Mouse (Mus musculus): ENCODE data around the gene Slc10a7. TPM values are rescaled to one million over a fixed set of nuclear protein-coding genes. Genes with fewer than 3 reads are reported as not detected.
"Not testable (repeated sequence)": the region's sequence is repeated elsewhere in the genome, so short reads cannot be mapped to it uniquely, and the experiment has no call there.

Slc10a7 gene
- total RNA-seq, 2 experiments from 2014 or later = 4.3 to 6.1 TPM

DNA sequence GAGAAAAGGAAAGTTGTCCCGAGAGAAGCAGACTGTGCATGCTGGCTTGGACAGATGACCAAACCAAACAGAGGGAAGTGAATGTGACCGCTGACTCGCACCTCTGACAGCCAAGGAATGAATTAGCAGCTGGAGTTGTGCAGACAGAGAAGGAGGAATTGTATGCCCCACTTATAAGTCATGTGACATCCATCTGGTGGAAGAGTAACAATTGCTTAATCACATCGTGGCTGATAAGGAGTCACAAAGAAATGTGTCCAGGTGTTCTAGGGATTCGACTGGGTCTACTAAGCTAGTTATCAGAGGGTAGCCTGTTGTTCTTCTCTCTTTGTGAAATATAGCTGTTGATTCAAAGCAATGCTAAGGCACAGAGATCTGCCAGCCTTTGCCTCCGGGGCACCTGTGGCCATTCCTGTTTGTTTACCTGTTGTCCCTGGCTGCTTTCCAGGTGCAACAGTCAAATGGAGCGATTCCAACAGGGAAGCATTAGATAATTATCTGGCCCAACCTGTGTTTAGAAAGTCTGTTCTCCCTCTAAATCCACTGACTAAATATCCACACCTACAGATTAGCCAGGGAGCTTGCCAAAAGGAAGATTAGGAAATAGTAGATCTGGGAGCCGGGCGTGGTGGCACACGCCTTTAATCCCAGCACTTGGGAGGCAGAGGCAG, 147.7 kb downstream of the Slc10a7 start:
- no peak for ATAC-seq (replicated peaks; ENCODE audit: low FRiP score, poor library complexity, severe bottlenecking)

DNA sequence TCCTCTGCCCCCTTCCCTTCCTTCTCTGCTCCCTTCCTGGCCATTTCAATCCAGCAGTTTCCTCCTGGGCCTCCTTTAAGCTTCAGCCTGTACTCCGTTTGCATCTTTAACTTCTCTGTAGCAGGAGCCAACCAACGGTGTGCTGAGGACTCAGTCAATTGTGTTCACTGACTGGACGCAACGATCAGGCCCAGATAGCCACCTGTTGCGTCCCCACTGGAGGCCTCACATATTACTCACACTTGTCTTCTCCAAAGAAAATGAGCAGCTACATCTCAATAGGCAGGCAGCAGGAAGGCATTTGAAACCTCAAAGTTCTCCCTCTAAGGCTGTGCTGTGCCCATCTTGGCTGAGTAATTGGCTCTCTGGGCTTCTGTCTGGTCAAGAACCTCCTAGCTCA, 149.0 kb downstream of the Slc10a7 start:
- no peak for ATAC-seq (replicated peaks; ENCODE audit: low FRiP score, poor library complexity, severe bottlenecking)

DNA sequence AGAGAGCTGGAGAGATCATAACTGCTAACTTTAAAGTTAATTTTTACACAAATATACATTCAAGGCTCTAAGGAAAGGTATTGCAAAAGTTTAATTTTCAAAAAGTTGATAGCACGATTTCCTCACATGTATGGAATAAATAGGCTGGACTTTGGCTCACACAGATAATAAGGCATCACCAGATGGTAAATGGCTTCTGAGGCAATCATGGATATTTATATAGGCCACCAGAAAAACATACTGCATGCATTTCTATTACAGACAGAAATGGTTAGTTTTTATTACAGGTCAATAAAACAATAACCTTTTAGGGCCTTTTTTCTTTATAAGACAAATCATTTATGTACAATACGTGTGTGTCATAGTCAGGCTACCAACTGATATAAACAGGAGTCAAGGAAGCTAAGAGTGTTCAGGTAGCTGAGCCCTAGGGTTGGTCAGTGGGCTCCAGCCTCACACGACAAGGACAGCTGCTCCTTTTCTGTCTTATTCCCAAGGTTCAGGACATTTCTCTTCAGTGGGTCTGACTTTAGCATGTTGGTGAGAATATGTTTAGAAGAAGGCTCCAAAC, 150.6 kb downstream of the Slc10a7 start:
- no peak for ATAC-seq (replicated peaks; ENCODE audit: low FRiP score, poor library complexity, severe bottlenecking)

DNA sequence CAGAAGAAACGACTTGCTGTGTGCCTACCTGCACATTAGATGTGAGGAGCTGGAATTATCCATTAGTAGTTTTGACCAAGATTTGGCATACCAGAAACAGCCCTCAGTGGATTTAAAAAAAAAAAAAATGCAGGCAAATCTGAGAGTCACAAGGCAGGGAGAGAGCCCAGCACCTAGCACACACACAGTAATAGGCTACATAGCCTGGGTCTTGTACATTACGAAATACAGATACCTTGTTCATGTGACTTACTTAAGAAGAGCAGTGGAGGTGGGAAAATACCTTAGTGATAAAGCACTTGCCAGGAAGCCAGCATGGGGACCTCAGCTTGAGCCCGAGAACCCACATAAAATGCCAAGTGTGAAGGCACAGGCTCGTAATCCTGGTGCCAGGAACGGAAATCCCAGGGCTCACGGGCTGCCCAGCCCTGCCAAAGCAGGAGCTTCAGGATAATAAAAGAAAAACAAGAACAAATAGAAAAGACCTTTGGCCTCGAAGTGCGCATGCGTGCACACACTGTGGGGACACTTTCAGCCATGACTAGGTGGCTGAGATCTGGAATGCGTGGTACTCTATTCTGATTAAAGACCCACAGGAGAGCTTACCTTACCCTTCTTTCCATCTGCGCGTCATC, 155.3 kb downstream of the Slc10a7 start:
- no peak for ATAC-seq (replicated peaks; ENCODE audit: low FRiP score, poor library complexity, severe bottlenecking)

DNA sequence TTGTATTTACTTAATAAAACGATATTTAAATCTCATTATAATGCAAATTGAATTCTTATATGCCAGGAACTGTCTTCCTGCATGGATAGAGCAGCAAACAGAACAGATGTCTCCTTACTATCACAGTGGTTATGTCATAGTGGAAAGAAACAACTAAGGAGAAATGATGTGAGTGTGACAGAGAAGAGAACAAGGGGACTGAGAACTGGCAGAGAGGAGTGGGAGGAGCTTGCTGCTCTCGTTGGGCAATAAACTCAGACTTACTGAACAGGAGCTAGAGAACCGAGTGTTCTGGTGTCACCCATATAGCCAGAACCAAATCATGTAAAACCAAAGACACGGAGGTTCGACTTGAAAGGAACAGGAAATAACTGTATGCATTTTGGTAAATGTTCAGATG, 158.3 kb downstream of the Slc10a7 start:
- no peak for ATAC-seq (replicated peaks; ENCODE audit: low FRiP score, poor library complexity, severe bottlenecking)

DNA sequence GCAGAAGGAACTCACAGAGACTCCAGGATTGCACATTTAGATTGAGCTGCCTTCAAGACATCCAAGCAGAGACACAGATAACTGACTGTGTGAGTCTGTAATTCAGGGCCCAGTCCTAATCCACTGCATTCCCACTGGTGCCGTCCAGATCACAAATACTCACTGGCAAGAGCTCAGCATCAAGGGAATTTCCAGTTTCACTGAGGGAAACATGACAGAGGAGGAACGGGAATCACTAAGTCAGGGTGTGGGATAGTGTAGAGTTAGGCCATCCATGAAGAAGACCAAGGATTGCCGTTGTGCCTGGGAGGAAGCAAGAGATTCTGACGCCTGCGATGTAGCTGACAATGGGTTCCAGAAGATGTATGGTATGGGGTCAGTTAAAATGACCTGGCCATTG, 159.1 kb downstream of the Slc10a7 start:
- ATAC-seq (replicated peaks; ENCODE audit: low FRiP score, poor library complexity, severe bottlenecking) = no peak

DNA sequence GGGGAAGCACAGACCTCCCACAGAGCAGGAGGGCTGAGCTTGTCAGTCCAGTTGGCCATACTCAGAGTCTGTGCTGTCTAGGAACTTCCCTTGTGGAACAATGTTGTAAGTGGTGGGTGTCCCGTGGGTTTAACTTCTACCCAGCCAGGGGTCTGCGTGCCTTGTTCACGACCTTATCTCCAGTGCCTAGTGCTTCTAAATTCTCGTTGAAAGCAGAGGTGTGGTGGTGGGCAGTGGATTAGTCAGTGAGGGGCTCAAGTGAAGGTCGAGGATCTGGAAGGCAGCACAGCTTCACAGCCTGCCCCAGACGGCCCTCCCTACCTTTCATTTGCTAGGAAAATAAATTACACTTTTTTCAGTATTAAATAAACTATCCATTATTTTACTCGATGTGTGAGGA, 161.1 kb downstream of the Slc10a7 start:
- no peak for ATAC-seq (replicated peaks; ENCODE audit: low FRiP score, poor library complexity, severe bottlenecking)

DNA sequence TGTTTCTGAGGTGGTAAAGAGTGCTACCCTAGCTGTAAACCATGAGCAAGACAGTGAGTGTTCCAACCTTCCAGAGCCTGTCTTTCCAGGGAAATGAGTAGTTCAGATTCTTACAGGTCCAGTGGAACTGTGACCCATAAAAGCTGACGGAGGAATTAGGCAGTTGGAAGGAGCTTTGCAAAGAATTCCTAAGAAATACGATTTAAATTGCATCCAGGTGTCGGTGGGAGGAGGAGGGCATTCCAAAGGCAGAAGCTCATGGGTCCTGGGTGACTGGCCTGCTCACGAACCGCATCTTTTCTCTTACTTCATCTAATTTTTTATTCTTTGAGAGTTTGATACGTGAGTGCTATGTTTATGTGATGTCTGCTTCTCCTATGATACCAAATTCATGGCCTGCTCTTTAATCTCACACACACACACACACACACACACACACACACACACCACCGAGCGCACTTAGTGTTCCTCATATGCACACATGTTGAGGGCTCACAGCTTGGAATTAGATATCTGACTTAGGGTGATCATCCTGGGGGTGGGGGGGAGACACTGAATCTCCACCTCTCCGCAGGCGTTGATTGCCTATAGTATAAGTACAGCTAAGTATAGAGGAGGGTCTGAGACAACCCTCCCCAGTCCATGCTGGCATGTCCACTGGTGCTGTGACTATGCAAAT, 169.5 kb downstream of the Slc10a7 start:
- no peak for ATAC-seq (replicated peaks; ENCODE audit: low FRiP score, poor library complexity, severe bottlenecking)

DNA sequence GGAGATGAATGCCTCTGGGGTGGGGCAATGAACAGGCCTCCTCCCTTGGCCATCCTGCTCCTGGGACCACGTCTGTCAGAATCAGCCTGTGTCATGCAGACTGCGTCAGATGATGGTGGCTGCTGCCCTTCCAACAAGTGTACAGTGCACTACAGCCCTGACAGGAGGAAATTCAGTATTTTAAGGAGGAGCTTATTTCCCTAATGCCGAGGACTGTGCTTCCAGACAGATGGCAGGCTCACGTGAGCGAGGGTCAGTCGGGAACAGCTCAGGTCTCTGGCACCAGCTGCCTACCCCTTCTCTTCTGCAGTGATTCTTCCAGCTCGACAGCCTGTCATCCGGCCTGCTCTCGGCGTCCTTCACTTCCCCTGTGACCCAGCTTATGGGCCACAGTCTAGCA, 181.6 kb downstream of the Slc10a7 start:
- no peak for ATAC-seq (replicated peaks; ENCODE audit: low FRiP score, poor library complexity, severe bottlenecking)

DNA sequence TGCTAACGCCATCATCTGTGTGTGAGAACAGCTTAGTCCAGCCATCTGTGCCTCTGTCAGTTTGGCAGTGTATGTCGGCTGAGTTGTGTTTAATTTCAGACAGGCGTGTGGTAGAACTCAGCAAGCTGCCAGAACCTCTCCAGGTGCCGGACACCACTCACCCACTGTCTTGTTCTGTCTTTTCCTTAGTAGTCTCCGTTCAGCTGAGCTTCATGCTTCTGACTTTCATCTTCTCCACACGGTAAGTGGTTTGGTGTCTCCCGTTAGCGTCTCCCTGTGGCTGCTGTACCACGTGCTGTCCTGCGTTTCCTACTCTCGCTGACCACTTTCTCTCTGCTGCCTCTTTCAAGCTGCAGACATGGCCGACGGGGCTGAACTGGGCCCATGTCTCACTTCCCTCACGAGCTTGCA, 189.2 kb downstream of the Slc10a7 start:
- no peak for ATAC-seq (replicated peaks; ENCODE audit: low FRiP score, poor library complexity, severe bottlenecking)

DNA sequence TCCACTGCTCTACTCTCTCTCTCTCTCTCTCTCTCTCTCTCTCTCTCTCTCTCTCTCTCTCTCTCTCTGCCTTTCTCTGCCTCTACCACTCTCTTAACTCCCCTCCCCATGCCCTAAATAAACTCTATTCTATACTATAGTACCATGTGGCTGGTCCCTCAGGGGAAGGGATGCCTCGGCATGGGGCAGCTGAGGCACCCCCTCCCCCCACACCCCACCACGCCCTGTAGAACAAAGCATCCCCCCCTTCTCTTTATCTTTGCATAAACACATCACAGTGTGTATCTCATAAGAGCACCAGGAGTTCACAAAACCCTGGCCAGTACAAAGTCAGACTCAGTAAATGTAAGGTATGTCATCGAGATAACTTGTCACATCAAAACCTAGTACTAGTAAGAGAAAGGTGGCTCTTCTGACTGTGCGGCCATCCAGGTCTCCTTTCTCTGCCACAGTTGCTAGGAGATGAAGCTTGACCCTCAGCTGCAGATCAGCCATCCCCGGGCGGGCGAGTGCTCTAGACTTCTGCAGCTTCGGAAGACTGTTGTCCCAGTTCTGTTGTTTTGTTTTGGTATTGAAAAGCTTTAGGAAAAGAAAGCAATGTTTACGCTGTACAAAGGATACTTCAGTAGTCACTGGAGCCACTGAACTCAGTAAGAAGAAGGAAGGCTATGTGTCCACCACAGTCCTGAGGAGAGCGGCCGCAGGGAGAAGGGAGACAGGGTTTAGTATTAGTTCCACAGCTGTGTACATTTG, 194.1 kb downstream of the Slc10a7 start:
- no peak for ATAC-seq (replicated peaks; ENCODE audit: low FRiP score, poor library complexity, severe bottlenecking)

DNA sequence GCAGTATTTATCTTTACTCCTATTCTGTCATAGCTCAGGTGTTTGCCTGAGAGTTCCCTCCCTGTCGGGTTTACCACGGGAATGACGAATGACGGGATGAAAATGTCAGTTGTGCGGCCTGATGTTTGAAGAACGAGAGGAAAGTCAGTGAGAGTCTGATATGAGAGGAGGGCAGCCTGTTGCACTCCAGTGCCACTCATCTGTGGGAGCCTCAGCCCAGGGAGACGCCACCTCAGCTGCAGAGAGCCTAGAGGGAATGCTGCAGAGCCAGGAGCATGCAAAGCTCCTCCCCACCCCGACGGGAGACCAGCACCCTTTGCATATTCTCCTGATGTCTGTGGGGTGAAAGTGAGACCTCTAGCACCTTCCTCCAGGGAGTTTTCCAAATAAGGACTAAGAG, 196.8 kb downstream of the Slc10a7 start:
- no peak for ATAC-seq (replicated peaks; ENCODE audit: low FRiP score, poor library complexity, severe bottlenecking)

DNA sequence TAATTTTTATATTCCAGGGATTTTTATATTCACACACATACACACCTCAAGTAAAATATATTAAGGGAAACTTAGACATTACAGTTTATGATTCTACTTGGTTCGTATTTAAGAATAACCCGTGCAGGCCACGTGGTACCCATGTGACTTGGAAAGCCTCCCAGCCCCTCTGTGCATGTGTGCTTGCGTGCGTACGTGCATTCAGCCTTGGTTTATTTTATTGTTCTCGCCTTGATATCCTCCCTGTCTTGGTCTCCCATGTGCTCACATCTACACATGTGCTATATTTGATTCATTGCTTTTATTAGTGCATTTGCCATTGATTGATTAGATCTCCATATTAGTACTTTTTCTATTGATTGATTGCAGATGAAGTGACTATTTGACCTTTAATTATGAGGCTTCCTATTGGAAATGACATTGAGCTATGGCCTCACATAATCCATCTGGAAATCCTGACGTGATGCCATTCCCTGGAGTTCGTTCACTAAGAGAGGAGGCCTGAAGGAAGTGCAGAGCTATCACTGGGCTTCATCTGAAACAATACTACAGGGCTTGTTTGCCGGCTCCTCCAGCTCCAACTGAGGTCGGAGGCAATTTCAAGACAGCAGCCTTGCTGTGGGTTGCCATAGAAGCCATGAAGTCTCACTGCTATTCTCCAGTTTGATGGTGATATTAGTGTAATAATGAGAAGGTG, 200.9 kb downstream of the Slc10a7 start:
- no peak for ATAC-seq (replicated peaks; ENCODE audit: low FRiP score, poor library complexity, severe bottlenecking)

DNA sequence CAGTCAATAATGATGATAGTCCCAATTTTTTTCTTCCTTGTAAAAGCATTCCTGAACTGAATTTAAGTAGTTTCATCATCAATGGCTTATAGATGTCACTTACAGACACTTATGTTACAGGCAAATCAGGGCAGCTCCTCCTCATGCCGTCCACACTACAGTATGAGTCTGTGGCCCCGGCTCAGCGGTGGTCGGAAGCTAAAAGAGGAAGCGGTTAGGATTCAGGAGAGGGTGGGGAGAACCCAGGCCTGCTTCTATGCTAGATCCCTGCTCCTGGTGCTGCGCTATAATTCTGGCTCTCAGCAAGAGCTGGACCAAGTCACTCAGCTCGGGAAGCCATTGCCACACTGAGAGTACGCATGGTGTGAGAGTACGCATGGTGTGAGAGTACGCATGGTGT, 201.8 kb downstream of the Slc10a7 start:
- no peak for ATAC-seq (replicated peaks; ENCODE audit: low FRiP score, poor library complexity, severe bottlenecking)

DNA sequence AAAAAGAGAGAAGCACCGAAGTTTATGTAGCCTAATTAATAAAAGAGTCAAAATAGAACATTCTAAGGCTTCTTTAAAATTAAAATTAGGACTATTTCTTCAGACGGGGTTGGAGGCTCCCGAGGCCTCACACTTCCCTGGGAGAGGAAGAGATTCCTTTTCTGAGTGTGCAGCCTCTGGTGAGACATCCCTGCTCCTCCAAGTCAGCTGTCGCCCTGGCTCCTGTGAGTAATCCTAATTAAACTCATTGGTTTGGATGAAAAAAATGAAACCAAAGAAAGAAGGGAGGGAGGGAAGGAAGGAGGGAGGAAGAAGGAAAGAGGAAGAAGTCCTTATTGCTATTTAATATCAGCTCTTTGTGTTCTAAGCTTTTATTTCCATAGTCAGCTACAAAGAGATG, 205.7 kb downstream of the Slc10a7 start:
- no peak for ATAC-seq (replicated peaks; ENCODE audit: low FRiP score, poor library complexity, severe bottlenecking)

DNA sequence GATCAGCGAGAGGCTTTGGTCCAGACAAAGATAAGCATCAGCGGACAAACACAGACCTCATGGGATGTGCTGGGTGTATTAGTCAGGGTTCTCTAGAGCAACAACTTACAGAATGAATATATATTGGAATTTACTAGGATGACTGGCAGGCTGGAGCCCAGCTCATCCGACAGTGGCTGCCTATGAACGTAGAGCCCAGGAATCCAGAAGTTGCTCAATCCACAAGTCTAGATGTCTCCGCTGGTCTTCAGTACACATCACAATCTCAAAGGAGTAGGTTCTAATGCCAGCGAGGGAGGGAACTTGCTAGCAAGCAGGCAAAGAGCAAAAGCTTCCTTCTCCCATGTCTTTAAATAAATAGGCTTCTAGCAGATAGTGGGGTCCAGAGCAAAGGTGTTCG, 207.4 kb downstream of the Slc10a7 start:
- no peak for ATAC-seq (replicated peaks; ENCODE audit: low FRiP score, poor library complexity, severe bottlenecking)

DNA sequence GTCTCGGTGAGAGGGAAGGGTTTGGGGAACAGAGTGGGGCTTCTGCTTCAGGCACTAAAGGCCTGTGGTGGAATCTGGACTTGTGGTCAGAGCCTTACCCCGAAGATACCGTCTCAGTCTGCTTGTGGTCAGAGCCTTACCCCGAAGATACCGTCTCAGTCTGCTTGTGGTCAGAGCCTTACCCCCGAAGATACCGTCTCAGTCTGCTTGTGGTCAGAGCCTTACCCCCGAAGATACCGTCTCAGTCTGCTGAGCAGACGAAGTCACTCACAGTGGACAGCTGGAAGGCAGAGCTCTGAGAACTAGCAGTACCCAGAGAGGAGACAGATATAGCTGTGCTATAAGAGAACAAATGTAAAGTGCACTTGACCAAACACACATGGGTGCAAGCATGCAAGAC, 208.0 kb downstream of the Slc10a7 start:
- not testable (repeated sequence) for ATAC-seq (replicated peaks; ENCODE audit: low FRiP score, poor library complexity, severe bottlenecking)

DNA sequence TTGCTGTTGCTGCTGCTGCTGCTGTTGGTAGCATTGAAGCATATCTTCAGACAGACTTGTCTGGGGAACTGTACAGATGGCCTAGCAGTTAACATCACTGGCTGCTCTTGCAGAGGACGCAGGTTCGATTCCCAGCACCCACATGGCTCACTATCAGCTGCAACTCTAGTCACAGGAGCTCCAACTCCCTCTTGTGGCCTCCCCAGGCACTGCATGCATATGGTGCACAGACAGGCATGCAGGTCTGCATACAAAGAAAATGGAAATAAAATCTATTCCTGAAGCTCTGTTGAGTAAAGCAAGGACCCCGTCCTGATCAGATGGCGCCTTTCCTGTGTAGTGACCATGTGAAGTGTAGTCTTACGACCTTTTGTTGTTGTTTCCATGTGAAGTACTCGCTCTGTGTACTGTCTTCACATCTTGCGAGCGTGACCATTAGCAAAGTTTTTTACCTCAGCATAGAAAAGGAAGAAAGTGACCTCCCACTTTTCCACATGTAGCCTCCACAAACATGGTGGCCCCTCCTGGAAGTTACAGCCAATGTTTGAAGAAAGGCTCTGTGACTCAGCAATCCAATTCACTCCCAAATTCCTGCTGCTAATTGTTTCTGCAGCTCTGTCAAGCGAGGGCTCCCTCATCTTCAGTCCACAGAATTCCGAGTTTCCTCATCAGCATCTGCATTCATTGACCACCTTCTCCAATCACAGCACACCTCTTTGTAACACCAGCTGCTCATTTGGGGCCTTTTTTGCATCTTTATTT, 210.3 kb downstream of the Slc10a7 start:
- ATAC-seq (replicated peaks; ENCODE audit: low FRiP score, poor library complexity, severe bottlenecking) = no peak

DNA sequence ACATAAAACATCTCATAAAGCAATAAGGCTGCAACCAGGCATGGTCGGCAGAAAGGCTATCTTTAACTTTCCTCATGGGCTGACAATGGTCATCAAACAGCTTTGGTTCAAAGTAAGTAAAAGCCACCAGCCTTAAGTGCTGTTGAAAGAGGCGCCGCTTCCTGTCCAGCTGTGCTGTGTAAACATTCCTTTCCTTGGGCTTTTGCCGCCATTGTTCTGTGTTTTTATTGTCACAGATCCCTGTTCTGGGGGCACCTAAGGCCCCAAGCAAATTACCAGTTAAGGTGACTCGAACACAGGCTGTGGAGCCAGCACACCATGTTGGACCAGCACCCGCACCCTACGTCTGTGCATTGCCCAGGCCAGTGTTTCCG, 210.9 kb downstream of the Slc10a7 start:
- ATAC-seq (replicated peaks; ENCODE audit: low FRiP score, poor library complexity, severe bottlenecking) = no peak

Data from erythroblast, adult 5-6 weeks (primary cell).